Mouse (Mus musculus) embryo, embryonic 11.5 days (tissue): ENCODE measurements around the gene Ddx58.

Source experiments
- DNase-seq: peaks from one replicate; pipeline ENCODE4 v3.0.0-alpha.2; 2012; ENCODE audit warnings: low read depth, low spot score

Ddx58 gene

DNA sequence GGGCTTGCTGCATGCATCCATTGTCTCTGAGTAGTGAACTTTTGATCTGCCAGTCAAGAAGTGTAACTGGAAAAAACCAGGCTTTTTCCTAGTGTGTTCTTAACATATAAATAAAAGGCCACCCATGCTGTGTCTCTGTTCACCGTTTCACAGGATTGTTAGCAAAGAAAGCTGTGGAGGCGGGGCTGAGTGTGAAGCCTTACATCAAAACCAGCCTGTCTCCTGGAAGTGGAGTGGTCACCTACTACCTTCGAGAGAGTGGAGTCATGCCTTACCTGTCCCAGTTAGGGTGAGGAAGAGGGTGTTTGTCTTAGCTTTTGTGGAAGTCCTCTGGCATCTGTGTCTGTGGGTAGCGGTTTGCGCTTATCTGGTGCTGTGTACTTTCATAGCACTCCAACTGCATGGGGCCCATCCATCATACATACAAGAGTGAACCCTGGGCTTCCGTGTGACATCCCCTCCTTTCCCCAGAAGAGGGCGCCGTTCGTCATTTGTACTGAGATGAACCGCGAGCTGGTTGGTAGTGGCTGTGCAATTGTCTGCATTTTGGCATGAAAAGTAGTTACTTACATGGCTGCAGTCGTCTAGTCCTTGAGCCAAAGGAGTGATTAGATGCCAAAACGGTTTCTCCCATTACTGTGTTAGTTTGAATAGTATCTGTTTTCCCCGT lies 56.8 kb downstream of the Ddx58 start:
- peak; percentile 39 for DNase-seq

DNA sequence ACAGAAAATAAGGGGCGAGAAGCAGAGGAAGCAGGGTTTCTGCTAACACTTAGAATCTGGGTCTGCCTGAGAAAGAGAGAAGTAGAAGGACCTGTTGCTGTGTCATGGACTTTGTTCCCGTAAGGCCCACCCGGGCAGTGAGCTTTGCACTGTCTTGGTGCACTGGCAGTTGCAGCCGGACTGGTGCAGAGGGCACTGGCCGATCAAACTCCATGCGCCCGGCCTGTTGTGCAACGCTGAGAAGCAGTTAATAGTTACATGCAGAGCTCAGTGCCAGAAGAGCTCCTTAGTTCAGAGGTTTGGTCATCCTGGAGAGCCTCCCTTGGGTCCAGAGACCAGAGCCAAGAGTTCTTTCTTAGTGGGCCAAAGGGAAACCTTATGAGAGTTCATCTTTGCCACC lies 57.9 kb downstream of the Ddx58 start:
- DNase-seq = no peak

DNA sequence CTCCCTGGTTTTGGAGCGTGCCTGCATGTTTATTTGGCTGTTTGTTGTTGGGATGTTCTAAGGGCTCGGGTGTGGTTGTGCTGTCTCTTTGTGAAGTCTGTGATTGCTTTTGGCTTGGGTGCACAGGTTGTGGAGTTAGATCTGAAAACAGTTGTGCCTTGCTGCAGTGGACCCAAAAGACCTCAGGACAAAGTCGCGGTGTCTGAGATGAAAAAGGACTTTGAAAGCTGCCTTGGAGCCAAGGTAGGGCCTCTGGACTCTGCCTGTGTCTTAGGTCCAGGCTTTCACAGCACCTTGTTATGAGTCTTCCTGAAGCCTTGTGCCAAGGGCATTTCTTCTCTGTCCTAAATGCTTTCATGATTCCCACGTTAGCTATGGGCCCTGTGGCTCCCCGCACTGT lies 59.6 kb downstream of the Ddx58 start:
- DNase-seq = no peak

DNA sequence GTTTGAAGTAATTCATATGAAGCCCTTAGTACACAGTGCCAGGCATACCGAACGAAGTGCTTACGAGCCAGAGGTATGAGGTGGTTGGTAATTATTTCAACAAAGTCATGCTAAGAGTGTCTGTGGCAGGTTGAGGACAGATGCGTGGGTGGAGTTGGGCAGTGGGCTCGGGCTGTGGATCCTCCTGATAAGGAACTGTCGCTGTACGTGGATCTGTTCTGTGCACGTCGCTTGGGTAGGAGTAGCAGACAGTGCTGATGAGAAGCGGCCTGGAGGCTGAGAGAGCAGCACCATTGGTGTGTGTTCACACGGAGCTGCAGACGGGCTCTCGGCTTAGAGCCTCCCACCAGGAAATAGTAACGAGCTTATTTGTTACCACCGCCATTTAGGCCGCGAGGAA lies 61.0 kb downstream of the Ddx58 start:
- no peak for DNase-seq

DNA sequence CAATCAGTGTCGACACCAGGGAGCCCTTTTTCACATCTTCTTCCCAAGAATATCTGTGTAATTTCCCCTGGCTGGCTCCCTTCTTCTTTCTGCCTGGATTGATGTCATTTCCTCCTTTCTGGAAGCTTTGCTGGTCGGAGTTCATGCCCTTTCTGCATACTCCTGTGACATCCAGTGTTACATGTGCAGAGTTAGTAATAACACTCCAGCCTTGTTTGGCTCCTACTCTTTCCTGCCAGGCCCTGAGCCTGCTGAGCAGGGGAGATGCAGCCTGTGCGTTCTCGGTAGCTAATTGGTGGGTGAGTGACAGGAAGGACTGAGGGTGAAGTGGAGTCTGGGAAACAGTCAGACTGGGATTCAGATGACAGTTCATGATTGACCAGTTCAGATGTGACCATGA lies 65.3 kb downstream of the Ddx58 start:
- no peak for DNase-seq

DNA sequence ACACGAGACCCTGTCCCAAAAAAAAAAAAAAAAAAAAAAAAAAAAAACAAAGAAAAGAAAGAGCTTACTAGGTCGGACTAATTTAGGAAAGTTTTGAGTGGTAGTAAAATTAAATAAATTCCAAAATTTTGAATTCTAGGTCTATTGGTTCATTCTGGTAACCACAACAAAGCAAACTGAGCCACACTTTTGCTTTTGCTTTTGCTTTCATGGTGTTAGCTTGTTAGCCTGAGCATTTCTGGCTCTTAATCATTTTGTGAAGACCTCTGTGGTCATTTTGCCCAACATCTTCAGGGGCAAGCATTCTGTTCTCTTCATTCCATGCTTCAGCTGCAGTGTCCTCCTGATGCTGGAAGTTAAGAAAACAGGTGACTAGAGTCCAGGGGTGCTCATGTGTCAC lies 67.3 kb downstream of the Ddx58 start:
- no peak for DNase-seq

DNA sequence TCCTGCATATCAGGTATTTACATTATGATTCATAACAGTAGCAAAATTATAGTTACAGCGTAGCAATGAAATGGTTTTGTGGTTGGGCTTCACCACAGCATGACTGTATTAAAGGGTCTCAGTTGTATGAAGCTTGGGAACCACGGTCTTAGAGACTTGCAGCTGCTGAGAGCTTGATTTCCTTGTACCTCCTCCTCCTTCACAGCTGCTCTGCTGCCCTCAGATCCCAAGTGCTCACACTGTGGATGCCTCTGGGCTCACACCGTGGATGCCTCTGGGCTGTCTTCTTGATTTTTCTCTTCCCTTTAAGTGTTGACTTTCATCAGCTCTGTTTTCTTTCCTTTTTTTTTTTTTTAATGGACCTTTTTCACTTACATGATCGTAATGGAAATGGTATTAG lies 68.2 kb downstream of the Ddx58 start:
- no peak for DNase-seq

DNA sequence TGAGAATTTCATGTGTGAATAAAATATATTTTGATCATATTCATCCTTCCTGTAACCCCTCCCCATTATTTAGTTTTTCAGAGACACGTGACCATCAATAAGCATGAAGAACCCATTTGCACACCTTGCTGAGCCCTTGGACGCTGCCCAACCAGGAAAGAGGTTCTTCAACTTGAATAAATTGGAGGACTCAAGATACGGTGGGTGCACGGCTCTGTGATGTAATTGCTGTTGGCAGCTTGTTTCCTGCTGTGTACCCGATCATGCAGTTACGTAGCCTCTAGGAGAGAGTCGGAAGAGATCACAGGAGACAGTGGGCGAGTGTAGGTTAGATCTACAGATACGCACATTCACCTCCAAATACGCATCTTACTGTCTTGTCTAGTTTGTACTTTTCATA lies 76.0 kb downstream of the Ddx58 start:
- DNase-seq = no peak

DNA sequence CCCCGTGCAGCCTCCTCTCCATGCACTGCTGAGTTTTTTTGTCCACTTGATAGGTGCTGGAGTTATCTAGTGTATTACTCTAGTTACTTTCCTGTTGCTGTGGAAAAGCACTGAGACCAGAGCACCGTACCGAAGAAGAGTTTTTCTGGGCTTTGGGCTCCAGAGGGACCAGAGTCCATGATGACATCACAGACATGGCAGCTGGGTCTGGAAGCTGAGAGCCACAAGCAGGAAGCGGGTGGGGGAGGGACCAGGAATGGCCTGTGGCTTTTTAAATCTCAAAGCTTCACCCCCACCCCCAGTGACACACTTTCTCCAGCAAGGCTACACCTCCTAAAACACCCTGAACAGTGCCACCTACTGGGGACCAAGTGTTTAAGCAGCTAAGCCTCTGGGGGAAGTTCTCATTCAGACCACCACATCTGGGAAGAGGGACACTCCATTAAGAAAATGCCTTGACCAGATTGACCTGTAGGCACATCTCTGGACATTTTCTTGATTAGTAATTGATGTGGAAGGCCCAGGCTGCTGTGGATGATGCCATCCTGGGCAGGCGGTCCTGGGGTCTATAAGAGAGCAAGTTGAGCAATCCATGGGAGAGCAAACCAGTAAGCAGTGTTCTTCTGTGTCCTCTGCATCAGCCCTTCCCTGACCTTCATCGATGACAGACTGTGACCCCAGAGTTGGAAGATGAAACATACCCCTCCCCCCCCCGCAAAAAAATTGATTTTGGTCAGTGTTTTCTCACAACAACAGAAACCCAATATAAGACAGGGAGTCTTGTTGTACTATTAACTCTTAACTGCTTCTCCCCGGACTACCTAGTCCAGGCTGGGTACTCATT lies 78.8 kb downstream of the Ddx58 start:
- DNase-seq = no peak

DNA sequence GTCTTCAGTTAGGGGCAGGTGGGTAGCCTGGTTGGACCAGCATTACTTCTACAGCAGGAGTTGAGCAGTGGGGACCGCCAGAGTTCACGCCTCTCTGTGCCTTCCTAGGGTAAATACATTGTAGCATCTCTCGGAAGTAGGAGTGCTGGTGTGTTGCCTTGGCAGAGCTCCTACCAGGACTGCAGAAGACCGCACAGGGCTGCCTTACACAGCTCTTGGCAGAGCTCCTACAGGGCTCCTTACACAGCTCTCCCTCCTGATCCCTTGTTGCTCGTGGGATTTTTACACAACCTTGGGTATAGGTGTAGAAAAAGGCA lies 81.4 kb downstream of the Ddx58 start:
- DNase-seq = no peak

DNA sequence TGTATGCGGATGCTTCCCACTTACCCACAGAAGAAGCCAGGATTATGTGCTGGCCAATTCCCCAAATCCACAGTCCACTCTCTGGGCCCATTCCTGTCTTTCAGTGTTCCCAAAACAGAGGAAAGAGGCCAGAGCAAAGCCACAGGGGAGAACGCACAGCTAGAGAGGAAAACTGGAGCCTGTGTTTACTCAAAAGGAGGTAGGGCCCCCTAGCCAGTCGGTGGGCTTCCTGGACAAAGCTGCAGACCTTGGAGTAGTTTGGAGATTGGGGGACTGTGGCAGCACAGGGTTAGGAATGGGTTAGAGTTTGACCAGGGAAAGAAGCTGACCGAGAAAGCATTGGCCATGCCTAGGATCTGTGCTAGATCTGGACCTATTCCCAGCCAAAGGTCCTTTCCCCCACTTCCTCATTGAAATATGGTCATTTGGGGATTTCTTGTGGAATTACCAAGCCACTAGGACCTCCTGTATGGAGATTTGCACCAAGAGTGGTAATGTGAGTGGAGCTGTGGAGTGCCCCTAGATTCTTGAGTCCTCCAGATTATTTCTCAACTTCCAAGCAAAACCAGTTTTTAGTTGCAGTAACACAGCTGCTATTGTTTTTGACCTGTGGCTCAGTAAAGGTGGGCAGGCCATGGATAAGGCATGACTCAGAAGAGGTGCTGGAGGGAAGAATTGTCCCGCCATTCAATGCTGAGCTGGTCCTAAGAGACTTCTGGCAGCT lies 82.0 kb downstream of the Ddx58 start:
- DNase-seq = no peak

DNA sequence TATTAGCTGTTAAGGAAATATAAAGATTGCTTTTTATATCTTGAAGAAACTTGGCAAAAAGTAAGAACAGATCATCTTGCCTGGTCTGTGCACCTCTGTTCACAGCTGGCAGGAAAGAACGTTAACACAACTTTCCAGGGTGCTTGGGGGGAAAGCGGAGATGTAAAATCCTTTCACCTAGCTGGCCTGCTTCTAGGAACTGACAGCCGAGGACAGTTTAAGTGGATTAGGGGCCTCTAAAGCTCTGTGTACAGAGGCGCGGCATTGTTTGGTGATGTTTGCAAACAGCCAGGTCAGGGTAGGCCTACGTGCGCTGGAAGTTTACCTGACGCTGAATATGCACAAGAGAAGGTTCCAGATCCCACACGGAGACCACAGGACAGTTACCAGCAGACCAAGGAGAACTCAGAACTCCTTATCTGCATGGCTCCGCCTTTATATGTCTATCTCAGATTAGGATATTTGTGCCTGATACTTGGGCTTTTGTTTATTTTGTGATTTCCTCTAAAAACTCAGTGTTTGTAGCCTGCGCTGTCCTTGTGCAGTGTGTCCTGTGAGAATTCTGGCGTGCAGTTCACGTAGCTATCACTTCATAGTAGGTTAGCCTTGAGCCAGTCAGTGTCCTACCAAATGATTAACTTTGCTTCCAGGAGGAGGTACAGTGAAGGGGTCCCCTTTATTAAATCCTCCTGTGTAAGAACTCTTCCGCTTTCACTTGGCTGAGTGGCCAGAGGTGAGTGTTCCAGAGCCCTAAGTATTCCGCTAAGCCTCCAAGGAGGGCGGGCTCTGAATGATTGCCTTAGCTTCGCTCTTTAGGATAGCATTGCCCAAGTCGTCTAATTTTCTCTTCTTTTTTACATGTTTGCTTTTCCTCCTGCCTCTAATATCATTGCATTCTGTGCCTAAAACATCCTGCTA lies 82.8 kb downstream of the Ddx58 start:
- DNase-seq = no peak

DNA sequence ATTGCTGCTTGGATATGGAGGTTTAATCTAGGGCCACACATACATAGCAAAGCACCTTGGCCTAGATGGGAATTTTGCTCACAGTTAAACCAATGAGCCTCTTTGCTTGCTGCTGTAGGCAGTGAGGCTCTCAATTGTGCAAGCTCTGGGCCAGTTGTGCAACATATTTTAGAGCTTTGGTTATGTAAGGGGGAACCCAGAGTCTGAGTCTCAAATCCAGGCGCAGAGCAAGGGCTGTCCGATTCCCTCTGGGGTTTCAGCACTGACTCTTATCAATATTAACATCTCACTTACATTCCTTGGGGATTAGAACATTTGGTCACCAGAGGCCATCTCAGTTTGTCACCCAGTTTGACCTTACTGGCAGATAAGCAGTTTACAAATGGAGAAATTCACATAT lies 83.5 kb downstream of the Ddx58 start:
- DNase-seq = no peak

DNA sequence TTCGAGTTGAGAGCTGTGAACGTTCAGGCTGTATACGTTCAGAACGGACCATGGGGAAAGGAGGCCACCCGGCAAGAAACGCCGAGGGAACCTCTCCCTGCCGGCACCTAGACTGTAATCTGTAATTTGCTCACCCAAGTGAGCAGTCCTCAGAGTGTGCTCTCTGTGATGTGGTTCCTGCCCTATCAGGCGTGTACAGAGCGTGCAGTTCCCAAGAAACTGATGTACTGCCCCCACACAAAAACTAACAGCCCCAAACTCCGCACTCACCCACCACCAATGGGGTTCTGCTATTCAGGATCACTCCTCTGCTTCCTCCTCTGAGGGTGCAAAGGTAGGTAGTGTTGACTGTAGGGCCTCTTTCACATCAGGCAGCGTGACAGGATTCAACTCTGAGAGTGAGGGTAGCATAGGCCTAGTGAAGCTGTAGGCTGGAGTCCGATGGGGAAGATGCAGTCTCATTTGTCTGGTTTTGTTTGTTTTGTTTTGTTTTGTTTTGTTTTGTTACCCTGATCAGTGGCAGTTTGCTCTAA lies 84.1 kb downstream of the Ddx58 start:
- DNase-seq = no peak

DNA sequence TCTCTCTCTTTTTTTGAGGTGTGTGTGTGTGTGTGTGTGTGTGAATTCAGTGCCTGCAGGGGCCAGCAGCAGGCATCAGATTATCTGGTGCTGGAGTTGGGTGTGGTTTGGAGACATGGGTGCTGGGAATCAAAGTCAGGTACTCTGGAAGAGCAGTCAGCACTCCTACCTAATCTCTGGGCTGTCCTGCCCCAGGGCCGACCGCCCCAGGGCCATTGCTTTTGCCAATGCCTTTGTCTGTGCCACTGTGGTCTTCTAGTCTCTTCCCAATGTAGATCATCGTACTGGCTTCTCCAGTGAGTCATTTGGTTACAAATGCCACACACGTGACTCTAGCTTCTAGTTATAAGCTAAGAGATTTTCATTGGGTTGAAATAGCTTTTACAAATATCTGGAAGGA lies 84.9 kb downstream of the Ddx58 start:
- no peak for DNase-seq
